Mouse (Mus musculus) large intestine, adult 2 months (tissue): ENCODE data around the gene Heatr5b. TPM values are rescaled to one million over a fixed set of nuclear protein-coding genes. Genes with fewer than 3 reads are reported as not detected.

Experiments
- DNase-seq: peaks from one replicate; pipeline ENCODE4 v3.0.0-alpha.2; 2012; ENCODE audit warnings: low read depth, low spot score
- WGBS: fragments of 180-500 bp; shearing (Covaris S2); methylation state at CpG from one replicate; pipeline ENCODE4 v1.1.7; 2018; 5-methylcytosine and 5-hydroxymethylcytosine counted together
- polyA plus RNA-seq: library from polyadenylated mRNA; depleted of rRNA; stranded (reverse); fragments of >200 nt; gene quantifications from 2 replicates; pipeline ENCODE4 v1.2.3, GENCODE M21; 2012

Heatr5b gene
- polyA plus RNA-seq, 1 experiment = 10.1 TPM

DNA sequence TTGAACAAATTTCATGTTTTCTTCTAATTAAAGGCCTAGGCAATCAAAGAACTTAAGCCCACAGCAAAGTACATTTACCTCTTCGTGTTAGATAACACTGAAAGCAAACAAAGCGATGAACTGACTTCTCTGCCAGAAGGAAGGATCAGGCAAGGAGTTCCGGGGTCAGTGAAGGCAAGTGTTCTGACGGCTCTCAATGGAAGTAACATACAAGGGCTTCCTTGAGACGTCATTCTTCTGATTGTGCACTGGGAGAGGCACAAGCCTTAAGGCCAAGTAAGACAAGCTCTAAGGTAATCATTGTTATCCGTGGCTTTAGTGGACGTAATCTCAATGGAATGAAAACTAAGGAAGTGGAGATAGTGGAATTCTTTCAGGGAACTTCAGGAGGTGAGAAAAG lies 64.2 kb downstream of the Heatr5b start:
- DNase-seq = no peak
- WGBS = 62% methylated on average over 7 of the region's 7 CpGs

DNA sequence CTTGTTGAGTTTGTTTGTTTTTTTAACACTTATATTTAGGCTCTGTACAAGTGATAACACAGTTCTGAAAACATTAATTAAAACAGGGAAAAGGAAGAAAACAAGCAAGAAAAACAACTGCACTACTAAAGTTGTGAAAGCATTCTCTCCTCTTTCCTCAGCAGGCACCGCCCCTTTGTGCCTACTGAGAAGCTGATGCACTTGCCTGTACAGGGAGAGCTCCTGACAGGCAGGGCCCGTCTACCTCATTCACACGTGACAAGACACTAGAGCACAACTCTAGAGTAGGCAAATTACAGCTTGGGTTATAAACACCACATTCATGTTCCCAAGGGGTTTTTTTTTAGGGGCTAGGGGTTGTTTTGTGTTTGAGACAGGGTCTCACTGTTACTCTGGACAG lies 65.8 kb downstream of the Heatr5b start:
- WGBS = 86% methylated on average over 3 of the region's 3 CpGs
- DNase-seq = no peak

DNA sequence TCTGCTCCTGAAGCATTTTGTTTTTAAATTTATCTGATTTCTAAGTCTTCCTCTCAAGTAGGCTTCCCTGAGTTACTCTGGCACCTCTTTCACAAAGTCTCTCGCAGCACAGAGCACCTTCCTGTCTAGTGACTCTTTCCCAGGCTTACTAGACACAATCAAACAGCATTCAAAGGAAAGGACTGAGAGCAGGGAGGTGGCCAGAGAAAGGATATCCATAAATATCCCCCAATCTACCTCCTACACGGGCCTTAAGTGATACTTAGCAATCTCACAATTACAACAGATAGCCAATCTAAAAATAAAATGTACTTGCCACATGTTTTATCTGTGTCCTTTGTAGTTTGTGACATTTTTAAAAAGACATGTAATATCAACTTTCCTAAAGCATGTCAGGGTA lies 66.2 kb downstream of the Heatr5b start:
- 70% methylated on average over 2 of the region's 2 CpGs for WGBS

DNA sequence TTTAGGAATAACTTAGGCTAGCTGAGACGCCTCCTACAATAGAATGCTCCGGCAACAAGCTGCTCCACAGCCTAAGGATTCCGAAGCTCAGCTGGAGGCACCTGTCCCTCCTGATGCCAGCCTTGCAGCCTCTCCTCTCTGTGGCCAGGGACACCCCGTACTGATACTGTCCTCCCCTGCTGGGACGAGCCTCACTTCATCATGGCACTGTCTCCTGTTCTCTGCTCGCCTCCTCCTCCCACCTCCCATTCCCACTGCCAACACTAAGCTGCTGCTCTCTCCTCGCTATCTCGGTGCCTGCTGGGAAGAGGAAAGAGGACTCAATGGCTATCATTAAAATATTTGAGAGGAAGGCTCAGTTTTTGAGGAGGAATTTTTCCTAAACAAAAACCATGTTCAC lies 67.6 kb downstream of the Heatr5b start:
- no peak for DNase-seq
- WGBS = 81% methylated on average over 8 of the region's 8 CpGs

More for the DNA sequence above, 66.2 kb downstream of the Heatr5b start:
- no peak for DNase-seq

DNA sequence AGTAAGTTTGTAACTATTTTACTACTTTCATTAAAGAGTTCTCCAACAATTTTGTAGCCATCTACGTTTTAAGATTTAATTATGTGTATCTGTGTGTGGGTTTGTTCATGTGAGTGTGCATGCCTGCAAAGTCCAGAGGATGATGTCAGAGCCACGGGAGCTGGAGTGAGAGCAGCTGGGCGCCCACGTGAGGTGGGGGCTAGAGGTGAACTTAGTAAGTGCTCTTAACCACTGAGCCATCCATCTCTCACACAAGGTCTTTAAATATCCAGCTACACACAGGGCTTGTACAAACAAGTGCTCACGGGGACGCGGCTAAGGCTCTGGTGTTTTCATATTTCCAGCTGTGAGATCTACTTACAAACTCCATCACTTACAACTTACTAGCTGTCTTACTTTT lies 69.1 kb downstream of the Heatr5b start:
- no peak for DNase-seq
- WGBS = 82% methylated on average over 7 of the region's 7 CpGs

DNA sequence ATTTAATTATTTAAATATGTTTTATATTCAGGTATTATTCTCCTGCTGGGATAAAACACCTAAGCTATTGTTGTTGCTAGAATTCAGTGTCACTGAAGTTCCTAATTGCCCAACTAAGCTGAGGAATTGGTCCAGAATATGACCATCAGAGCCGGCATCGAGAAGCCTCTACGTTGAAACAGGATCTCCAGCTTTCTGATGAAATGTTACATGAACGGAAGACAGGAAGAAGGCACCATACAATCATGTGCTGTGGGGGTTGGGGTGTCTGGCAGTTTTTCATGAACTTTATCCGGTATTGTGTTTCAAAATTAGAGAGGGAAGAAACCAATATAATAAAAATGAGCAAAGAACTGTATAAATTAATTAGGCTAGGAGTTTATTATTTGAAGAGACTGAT lies 71.9 kb downstream of the Heatr5b start:
- 94% methylated on average over 5 of the region's 5 CpGs for WGBS
- no peak for DNase-seq

DNA sequence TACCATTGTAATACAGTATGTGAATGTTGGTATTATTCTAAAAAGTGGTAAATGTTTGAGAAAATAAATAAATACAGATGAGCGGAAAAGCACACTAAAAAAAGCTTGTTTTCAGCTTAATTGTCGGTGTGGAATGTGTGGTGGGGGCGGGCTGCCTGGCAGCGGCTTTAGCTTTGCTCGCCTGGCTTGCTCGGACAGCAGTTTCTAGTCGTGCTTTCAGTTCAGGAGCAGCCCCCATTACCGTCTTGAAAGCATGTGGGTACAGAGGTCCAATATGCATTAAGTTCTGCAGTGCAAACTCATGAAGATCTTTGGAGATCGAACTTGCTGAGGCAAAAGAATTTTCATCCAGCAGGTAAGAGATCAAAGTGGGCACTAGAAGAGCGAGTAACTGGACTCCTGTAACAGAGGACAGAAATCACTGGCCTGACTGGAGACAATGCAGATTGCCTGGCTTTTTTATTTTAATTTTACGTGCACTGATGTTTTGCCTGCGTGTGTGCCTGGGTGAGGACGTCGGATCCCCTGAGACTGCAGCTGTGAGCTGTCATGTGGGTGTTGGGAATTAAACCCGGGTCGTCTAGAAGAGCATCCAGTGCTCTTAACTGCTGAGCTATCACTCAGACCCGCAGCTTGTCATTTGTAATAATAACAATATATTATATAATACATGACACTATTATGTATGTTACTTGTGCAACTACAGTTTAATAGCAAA lies 82.1 kb downstream of the Heatr5b start:
- WGBS = 77% methylated on average over 17 of the region's 17 CpGs
- no peak for DNase-seq

DNA sequence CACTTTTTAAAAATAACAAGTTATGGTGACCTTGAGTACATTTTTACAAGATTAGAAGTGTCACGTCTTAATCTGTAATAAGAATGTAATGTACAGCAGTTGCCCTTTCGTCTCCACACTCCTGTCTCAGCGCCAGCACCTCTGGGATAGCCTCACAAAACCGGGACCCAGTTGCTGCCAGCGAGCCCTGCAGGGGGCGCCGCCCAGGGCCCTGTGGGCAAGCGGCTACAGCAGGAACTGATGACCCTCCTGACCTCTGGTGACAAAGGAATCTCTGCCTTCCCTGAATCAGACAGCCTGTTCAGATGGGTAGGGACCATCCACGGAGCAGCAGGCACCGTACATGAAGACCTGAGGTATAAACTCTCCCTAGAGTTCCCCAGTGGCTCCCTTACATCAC lies 83.1 kb downstream of the Heatr5b start:
- DNase-seq = no peak
- WGBS = 80% methylated on average over 10 of the region's 10 CpGs

DNA sequence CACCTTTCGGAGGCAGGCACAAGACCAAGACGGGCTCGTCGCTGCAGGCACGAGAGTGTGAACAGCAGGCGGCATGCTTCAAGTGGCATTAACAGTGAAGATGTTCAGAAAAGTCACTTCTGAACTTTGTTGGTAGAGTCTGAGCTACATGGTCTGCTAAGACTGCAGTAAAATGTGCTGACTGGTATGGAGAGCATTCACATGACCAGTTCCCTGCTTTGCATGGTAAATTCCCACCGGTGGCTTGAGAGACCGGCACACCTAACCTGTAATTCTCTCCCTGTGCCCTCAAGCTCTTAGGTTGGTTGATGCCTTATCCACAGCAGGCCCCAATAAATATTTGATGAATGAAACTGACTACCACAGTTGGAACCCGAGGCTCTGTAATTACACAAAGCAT lies 86.7 kb downstream of the Heatr5b start:
- 89% methylated on average over 9 of the region's 9 CpGs for WGBS
- no peak for DNase-seq

DNA sequence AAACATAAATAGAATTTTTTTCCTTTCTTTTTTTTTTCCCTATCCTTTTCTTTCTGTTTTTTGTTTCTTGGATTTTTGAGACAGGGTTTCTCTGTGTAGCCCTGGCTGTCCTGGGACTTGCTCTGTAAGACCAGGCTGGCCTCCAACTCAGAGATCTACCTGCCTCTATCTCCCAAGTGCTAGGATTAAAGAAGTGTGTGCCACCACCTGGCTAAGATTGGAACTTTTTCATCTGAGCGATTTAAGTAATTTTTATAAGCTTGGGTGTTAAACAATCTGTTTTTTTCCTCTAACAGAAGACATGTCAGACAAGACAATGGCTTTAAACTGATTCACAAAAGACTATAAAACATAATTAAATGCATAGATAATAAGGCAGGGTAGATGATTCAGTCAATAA lies 96.7 kb downstream of the Heatr5b start:
- no peak for DNase-seq
- 15% methylated on average over 1 of the region's 1 CpGs for WGBS

DNA sequence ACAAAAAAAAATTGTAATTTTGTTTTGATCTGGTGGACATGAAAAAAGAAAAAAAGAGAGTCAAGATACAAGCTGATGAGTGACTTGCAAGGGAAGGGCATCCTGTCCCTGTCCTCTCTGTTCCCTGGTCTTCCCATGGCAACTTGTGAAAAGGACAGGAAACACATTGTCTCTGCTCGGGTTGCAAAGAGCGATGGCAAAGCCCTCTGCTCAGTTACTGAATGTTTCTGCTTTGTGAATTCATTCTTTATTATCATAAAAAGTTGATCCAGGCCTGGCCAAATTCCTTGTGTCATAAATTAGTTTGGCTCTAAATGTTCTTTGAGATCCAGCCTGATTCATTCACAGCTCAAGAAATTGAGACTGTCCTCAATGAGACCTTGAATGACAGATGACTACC lies 97.4 kb downstream of the Heatr5b start:
- WGBS = 52% methylated on average over 2 of the region's 2 CpGs
- DNase-seq = no peak

DNA sequence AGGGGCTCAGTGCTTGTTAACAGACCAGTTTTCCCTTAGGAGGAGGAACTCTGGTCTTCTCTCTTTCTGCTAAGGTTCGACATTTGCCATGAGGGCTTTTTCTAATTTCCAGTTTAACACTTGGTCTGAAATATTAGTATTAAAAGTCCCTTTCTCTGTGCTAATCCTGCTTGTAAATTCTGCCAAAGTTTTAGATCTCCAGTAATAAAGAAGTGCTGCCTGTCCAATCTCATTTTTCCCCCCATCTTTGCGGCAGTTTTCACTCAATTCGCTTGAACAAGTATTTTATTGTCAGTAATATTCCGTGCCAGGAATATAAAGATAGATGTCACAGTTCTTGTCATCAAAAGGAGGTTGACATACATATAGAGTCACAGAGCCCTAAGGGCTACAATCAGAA lies 98.1 kb downstream of the Heatr5b start, which contains the start of gene Strn:
Gene Strn (minus strand): TSS at position 101 of the 400 bp plus-strand sequence.
- 20% methylated on average over 4 of the region's 4 CpGs for WGBS
- DNase-seq = no peak

DNA sequence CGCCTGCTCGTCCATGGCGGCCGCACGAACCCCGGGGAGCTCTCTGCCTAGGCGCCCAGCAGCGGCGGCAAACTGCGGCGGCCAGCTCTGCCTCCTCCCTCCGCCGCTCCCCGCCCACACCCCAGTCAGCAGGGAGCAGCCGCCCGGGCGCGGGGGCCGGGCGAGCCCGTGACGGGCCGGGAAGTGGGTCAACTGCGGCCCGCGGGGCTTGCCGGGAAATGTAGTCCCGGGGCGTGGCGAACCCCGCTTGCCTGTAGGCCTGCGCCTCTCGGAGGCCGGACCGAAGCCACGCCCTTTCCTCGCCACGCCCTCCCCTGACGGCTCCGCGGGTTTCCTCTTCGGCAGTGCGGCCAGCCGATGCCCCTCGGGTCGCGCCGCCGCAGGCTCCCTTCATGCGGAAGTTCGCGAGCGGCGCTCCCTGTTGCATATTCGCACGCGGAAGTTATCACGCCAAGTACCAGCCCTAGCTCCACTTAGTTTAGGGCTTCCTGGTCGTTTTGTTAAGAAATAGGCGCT lies 98.6 kb downstream of the Heatr5b start:
- DNase-seq = peak; percentile 92
- under 1% methylated on average over 58 of the region's 60 CpGs for WGBS

DNA sequence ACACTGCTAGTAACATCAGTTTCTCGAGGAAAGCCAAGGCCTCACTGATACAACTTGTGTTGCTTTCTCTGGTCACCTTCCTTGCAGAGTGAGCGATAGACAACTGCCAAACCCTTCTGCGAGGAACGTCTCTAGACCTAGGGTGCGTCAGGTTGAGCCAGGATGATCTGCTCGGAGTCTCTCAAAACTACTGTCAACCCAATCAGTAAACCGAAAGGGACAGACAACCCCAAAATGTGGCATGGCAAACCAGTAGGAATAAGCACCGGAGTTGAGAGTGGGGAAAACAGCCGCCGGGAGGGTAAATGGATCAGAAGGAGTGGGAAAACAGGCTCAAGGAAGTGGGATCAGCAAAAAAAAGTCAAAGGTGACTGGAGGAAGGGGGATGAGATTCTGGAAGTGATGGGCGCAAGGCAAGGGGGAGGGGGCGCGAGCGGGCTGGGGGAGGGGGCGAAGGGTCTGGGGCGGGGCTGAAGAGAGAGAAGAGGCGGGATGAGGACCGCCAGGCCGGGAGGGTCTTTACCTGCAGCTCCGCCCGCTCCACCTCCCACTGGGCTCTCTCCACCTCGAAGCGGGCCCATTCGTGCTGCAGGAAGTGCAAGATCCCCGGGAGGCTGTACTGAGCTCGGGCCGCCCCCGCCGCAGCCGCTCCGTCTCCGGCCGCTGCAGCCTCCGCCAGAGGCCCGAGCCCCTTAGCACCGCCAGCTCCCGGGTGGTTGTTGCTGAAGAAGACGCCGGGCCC lies 99.3 kb downstream of the Heatr5b start:
- WGBS = under 1% methylated on average over 34 of the region's 39 CpGs
- no peak for DNase-seq

DNA sequence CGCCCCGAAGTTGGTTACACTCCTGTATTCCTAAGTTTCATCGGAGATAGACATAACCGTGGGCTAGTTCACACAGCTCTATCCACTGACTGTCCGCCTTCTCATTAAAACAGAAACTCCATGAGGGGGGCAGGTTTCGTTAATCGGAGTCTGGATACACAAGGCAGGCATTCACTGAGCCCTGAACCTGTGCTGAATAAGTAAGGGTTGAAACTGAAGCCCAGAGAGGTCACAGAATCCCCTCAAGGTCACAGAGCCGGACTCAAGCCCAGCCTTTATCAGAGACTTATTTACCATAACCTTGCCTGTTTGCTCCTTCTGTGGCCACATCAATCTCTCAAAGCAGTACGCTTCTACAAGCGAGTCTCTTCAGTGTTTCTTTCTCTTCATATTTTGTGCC lies 100.4 kb downstream of the Heatr5b start:
- WGBS = 81% methylated on average over 10 of the region's 10 CpGs
- no peak for DNase-seq

DNA sequence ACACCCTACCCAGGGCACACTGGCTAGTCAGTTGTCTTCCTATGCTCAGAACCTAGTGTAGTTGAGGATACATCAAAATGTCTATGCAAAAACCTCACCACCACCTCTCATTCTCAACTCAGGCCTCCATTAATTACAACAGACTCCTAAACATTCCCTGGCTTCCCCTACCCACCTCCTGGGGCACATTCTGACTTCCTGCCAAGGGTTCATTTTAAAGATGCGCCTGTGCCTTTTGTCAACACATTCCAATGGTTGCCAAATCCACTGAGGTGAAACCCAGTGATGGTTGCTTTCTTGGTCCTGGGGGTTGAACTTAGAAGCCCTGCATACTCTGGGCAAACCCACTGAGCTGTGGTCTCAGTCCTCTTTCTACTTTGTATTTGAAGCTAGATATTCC lies 103.1 kb downstream of the Heatr5b start:
- 76% methylated on average over 1 of the region's 1 CpGs for WGBS
- no peak for DNase-seq

DNA sequence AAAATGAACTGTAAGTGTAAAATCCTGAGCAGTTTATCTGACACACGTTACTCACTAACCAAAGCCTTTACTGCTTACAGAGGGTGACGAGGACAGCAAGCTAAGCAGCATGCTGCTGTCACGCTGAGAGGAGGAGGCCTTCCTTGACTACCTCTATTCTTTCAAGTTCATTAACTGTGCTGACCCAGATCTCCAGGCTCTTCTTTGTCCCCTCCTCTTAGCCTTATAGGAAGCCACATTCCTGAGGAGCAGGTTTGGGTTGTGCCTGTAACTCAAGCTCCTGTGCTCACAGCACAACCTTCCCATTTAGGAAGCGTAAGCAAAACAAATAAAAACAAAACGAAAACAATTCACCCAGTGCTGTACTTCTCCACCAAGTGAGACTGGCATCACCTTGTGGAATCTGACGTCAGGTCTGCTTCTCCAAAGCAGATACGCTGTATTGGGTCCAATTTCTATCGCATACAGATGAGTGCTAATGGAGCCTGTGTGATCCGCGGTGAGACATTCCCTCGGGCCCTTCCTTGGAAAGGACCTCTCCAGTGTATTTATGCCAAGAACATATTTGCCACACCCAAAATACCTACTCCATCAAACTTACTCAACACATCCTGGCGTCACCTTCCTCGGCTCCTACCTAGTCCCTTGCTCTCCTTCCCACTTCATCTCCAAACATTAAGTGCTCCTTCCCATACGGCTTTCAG lies 108.3 kb downstream of the Heatr5b start:
- WGBS = 72% methylated on average over 14 of the region's 14 CpGs
- no peak for DNase-seq

DNA sequence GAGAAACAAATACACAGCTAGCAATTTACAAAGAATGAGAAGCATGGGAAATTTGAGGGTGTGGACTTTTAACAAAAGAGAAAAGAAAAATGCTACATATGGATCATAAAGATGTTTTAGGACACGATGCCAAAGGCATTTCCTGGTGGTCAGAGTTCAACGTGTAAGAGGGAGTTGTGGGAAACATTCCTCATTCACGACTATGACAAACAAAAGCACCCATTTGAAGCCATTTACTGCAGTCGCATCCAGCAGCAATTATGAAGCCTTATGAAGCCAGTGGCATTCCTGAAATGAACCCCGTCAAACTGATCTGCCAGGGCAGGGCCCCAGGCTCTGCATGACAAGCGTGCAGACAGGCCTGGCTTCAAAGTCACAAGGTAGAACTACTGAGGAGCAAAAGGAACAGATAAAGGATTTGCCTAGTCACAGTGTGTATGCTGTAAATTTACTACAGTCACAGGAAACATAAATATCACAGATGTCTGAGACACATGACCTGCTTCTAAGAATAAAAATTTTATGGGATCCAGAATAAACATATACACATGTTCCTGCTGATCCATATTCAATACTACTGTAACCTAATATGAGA lies 110.6 kb downstream of the Heatr5b start:
- no peak for DNase-seq

DNA sequence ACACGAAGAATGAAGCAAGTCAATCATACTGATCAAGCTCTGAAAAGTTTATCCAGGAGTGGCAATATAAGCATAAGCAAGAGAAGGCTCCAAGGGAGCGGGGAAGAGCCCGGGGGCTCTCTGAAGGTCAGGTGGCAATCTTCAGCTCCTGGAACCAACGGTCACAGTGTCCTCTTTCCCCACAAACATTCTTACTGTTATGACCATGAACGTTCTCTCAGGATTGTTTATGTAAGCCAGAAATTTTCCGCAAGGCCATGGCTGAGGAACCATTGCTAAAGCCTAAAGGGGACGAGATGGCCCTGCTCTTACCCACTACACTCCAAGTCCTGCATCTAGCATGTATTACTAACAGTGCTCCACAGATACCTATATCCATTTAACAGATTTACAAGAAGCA lies 113.5 kb downstream of the Heatr5b start:
- 86% methylated on average over 7 of the region's 7 CpGs for WGBS
- DNase-seq = no peak

More for the DNA sequence above, 110.6 kb downstream of the Heatr5b start:
- WGBS = 13% methylated on average over 6 of the region's 6 CpGs

DNA sequence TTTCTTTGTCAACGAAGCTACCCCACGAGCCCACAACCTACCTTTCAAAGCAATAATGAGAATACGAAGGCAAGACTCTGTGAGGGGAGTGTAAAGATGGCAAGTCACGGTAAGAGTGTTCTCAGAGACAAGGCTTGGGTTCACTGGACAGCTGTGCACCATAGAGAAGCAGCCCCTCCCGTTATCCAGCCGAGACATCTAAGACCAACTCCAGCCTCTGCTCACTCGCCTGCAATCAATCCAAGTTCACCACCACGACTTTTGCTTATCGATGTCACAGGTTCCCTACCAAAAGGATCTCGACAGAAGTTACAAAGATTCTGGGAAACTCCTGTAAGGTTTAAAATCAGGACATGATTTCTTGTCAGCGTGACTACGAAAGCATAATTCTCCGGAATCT lies 116.1 kb downstream of the Heatr5b start:
- no peak for DNase-seq
- 94% methylated on average over 13 of the region's 13 CpGs for WGBS
